Mouse (Mus musculus): ENCODE data around the gene Vamp1.
A peak's percentile ranks its signal among the peaks of the same experiment; 100 is the strongest.

Vamp1 gene

DNA sequence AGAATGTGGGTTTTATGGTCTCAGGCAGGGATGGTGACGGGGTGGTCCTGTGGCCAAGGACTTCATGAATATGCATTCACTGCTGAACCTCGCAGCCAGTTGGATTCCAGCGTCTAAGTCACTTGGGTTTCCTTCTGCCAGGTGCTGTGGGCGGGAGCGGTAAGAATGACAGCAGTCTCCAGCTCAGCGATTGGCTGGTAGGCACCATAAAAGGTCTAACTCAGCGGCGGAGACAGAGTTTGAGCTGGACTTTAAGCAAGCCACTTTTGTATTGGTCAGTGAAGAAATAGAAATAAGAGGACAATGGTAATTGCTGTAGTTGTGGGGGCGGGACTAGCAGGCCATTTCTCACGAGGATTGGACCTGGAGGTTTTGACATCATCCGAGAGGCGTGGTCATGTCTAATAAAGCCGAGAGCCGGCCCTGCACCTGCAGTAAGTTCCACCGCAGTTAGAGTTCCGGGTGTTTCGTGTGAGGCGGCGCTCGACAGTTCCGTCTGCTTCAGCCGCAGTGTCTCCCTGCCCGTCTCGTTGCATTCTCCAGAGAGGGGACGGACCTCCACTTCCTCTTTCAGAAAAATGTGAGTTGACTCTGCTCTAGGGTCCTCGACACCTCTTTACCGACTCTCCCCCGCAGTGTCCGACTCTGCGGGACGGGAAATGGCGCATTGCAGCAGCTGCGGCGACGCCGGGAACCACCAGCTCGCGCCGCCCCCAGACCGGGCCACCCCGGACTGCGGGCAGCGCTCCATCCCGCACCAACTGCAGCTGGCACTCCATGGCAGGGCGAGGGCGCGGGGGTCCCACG, at the start of gene Vamp1:
Gene Vamp1, plus strand, starts transcription at position 404 of the 807 bp plus-strand sequence.
- peak; percentile 97 for DNase-seq

GRCm38 (mm10) chr6:125166051-125166751, 49.1 kb upstream of the Vamp1 start, which contains the start of gene Gapdh:
Gapdh (minus strand) TSS chr6:125166467.
- DNase-seq = peak; percentile 86

DNA sequence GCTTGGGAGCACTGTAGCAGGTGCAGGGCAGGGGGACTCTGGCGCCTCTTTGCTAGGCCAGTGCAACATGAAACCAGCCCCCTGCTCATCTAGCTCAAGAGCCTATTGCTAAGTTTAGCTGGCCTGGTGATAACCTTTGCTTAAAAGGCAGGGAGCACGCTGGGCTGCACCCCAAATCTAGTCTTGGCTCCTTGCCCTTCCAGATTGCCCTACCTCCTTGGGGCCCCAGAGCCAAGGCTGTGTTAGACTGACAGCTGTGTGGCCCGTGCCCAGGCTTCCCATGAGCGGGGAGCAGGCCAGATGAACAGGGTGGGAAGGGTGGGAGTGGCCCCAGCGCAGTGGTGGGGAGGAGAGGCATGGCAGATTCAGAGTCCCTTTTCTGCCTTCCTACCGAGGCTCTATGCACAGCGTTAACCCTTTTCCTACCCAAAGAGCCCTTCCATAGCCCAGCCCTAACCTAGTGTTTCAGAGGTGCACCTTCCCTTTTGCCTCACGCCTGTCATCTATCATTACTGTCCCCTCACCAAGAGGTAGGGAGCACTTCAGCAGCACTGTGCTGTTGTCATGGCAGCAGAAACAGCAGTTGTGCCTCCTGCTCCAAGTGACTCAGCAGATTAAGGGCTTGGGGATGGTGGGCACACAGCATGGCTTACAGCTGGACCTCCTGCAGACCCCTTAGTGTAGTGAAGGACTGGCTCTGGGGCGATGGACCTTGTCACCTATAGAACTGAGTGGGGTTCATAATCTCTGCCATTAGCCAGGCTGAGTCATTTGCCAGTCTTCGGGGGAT, 48.3 kb upstream of the Vamp1 start:
- DNase-seq = no peak

- no peak for DNase-seq
Measured at GRCm38 (mm10) chr6:125168086-125168485, 47.3 kb upstream of the Vamp1 start.

GRCm38 (mm10) chr6:125170194-125170593, 45.2 kb upstream of the Vamp1 start:
- no peak for DNase-seq

DNA sequence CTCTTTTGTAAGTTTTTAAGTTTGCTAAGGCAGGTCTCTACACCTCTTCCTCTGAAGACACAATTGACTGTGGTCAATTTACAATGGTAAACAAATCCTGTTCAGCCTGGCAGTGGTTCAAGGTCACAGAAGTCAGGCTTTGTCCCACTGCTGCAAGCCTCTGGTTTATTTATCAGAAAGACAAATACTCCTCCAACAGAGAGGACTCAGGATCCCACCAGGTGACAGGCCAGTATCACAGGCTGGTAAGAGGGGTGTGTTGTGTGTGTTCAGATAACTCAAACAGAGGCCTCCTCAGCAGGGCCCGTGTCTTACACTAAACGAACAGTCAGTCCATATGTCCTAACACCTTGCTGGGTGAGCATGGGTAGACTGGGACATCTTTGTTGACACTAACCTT, 42.9 kb upstream of the Vamp1 start:
- no peak for DNase-seq

- DNase-seq = no peak
Measured at GRCm38 (mm10) chr6:125173256-125173655, 42.1 kb upstream of the Vamp1 start.

- DNase-seq = no peak
Measured at GRCm38 (mm10) chr6:125175469-125175868, 39.9 kb upstream of the Vamp1 start.

DNA sequence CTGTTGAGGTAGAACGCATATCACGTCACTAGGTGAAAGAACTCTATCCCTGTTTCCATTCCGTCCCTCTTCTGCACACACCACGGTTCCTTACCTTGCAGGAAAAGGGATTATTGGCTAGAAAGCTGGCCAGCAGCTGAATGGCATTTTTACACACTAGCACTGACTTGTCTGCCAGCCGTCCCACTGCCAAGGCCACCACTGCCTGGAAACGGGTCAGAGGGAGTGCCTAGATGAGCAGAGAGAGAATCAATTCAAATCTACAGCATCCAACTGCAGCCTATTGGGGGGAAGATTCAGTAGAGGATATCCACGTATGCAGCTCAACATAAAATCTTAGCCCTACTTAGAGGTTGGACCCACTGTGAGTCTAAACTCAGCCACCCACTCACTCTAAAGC, 35.8 kb upstream of the Vamp1 start:
- no peak for DNase-seq

- DNase-seq = no peak
Measured at GRCm38 (mm10) chr6:125182133-125182532, 33.2 kb upstream of the Vamp1 start.

GRCm38 (mm10) chr6:125186203-125186602, 29.1 kb upstream of the Vamp1 start:
- no peak for DNase-seq

DNA sequence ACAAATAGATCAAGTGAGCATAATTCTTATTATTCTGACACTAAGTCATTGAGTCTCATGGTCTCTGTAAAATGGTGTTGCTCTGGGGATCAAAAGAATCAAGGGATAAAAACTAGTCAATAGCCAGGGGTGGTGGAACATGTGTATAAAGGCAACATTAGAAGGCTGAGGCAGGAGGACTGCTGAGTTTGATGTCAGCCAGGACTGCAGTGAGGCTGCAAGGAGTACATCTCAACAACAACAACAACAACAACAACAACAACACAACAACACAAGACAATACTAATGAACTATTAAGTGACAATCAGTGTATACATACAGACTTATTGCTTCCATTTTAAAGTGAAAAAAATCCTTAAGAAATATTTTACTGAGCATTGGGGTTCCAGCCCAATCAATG, 24.5 kb upstream of the Vamp1 start:
- DNase-seq = no peak

- DNase-seq = peak; percentile 97
Measured at GRCm38 (mm10) chr6:125191332-125192015, 23.9 kb upstream of the Vamp1 start, which contains the start of the genes Ncapd2 and Mrpl51. Ncapd2 (minus strand) TSS chr6:125191701. Mrpl51 (plus strand) TSS chr6:125191801.

GRCm38 (mm10) chr6:125192016-125192714, 23.2 kb upstream of the Vamp1 start:
- DNase-seq = peak; percentile 94

- no peak for DNase-seq
Measured at GRCm38 (mm10) chr6:125192841-125193240, 22.5 kb upstream of the Vamp1 start.

DNA sequence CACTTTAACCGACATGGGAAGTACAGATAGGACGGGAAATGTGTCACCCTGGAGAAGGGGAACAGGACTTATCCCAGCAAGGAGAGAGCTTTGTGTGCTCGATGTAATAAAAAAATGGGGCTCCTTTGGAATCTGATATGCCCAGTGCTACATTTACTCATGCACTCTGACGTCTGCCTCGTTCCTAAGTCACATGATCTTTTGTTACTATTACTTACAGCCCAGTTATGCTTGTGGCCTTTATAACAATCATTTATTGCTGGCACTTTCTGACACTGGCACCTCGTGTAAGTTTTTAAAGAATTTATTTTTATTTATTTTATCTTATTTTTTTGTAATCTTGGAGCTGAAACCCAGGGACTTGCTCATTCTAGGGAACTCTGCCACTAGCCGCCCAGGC, 22.0 kb upstream of the Vamp1 start:
- no peak for DNase-seq

DNA sequence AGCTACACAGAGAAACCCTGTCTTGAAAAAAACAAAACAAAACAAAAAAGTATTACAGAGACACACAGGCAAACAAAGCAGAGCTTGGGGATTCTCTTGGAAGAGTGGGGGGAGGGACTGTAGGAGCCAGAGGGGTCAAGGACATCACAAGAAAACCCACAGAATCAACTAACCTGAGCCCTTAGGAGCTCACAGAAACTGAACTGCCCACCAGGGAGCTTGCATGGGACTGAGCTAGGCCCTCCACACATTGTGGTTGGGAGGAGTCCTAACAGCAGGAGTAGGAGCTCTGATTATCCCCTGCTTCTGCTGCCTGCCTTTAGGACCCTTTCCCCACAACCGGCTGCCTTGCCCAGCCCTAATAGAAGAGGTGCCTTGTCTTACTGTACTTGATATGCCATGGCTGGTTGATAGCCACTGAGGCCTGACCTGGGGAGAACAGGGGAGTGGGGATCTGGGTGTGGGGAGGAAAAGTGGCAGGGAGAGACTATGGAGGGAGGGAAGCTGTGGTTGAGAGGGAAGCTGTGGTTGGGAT, 19.7 kb upstream of the Vamp1 start:
- DNase-seq = no peak

DNA sequence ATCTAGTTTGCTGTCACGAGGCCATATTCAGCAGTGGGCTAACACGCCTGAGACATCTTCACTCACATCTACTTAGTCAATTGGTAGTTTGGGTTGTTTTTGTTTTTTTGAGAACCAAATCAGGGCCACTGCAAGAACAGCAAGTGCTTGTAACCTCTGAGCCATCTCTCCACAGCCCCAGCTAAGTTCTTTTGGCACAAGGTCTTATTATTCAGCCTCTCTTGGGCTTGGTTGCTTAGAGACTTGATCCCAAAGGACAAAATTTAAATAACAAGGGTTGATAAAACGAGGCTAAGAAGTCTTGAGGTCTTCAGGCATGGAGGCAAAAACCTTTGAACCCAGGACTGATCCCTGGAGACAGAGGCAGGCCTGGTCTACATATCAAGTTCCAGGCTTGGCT, 19.1 kb upstream of the Vamp1 start:
- no peak for DNase-seq

- DNase-seq = no peak
Measured at GRCm38 (mm10) chr6:125197166-125197565, 18.2 kb upstream of the Vamp1 start.

DNA sequence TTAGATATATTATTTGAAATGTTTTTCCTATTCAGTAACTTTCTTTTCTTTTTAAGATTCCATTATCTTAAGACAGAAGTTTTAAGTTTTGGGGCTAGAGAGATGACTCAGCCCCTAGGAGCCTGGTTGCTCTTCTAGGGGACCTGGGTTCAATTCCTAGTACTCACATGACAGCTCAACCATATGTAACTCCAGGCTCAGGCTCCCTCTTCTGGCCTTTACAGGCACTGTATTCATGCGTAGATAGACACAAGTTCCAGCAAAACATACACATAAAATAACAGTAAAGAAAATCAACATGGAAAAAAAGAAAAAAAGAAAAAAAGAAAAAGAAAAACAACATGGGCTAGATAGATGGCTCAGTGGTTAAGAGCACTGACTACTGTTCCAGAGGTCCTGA, 4.9 kb upstream of the Vamp1 start:
- DNase-seq = no peak

DNA sequence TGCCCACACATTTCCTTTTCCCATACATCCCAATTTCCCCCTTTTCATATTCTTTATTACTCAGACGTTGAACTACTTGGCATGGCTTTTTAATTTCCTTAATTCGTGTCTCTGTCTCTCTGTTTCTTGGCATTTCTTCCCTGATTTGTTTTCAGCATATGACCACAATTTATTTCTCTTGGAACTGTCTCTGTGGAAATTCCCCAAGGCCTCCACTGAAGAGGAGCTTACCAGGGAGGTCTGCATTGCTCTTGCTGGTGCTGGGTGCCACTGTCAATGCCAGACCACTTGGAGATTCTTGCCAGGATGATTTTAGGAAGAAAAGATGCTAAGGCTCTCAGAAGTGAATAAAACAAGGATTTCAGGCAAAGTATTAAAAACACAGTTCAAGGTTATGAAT, 2.7 kb upstream of the Vamp1 start:
- DNase-seq = no peak

DNA sequence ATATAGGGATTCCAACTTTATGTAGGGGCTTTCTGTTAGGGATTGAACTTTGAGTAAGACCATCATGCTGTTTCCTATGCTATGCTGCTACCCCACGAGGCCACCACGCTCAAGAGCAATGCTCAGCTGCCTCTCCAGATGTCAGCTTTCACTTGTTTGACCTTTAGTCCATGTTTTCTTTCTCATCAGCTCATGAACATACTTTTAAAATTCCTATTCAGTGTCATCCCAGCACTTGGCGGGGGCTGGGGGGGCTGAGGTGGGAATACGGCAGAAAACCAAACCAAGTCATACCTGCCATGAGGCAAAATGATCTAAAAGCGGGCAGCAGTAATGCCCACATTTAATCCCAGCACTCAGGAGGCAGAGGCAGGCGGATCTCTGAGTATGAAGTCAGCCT, 2.2 kb upstream of the Vamp1 start:
- no peak for DNase-seq

Data from kidney, adult 18-20 months (tissue).